Mouse (Mus musculus) G1E (cell line): ENCODE results near the gene Dbr1. TPM values are rescaled to one million over a fixed set of nuclear protein-coding genes. Genes with fewer than 3 reads are reported as not detected.

Experiments used
- ATAC-seq: 2 replicates; pipeline ENCODE4 v1.8.0; 2016; ENCODE audit warnings: mild to moderate bottlenecking; ENCODE audit not compliant: insufficient number of reproducible peaks, poor library complexity, low FRiP score, severe bottlenecking; ENCODE audit errors: extremely low read depth
- DNase-seq: peaks from one replicate; pipeline ENCODE4 v3.0.0; 2012; ENCODE audit warnings: low spot score
- H3K27me3 ChIP-seq: 2 replicates; pipeline ENCODE4 v1.6.1; 2012; ENCODE audit warnings: mild to moderate bottlenecking, low read length, inconsistent platforms; ENCODE audit not compliant: insufficient read depth
- H3K36me3 ChIP-seq: replicated peaks from 2 replicates; pipeline ENCODE3; 2012; ENCODE audit warnings: mild to moderate bottlenecking, inconsistent platforms
- H3K4me1 ChIP-seq: 2 replicates; pipeline ENCODE4 v1.6.1; 2012; ENCODE audit warnings: low read depth, low read length, inconsistent platforms, mixed read lengths; ENCODE audit not compliant: insufficient read depth
- H3K4me3 ChIP-seq: 2 replicates; pipeline ENCODE4 v1.5.1; 2012; ENCODE audit warnings: low read depth, mild to moderate bottlenecking, inconsistent platforms, low read length, moderate library complexity, mixed read lengths
- H3K9me3 ChIP-seq: replicated peaks from 2 replicates; pipeline ENCODE4 v1.6.1; 2012; ENCODE audit warnings: inconsistent platforms
- CTCF ChIP-seq: IDR thresholded peaks from 2 replicates; pipeline ENCODE4 v1.5.1; 2012; ENCODE audit warnings: low read depth, low read length, inconsistent platforms, mixed read lengths
- GATA1 ChIP-seq: IDR thresholded peaks from 2 replicates; pipeline ENCODE4 v1.6.1; 2012; ENCODE audit warnings: borderline replicate concordance, low read length, inconsistent platforms, mixed read lengths
- GATA2 ChIP-seq: IDR thresholded peaks from 2 replicates; pipeline ENCODE4 v1.6.1; 2012; ENCODE audit warnings: low read depth, low read length, inconsistent platforms, borderline replicate concordance
- POLR2AphosphoS5 ChIP-seq: IDR thresholded peaks from 2 replicates; pipeline ENCODE4 v1.6.1; 2012; ENCODE audit warnings: low read depth, low read length, inconsistent platforms; ENCODE audit not compliant: insufficient replicate concordance
- TAL1 ChIP-seq: conservative IDR thresholded peaks from 2 replicates; pipeline ENCODE4 v1.6.1; 2012; ENCODE audit warnings: low read depth, low read length, inconsistent platforms, mixed read lengths
- polyA plus RNA-seq: library from polyadenylated mRNA; stranded (reverse); fragments of >175 nt; gene quantifications from 2 replicates; pipeline ENCODE4 v1.2.3, GENCODE M21; 2012
- total RNA-seq, 2 experiments: library from RNA; stranded (forward) in 1 of 2; stranded (reverse) in 1 of 2; fragments of 200-1000 nt in 1 of 2; fragments of >200 nt in 1 of 2; fragmentation: Nextera tagmentation in 1 of 2; gene quantifications; 2 replicates each; pipeline ENCODE4 v1.2.3; 2014 to 2017

The Dbr1 gene
- total and polyA plus RNA-seq, 3 experiments, result 17.3 to 49.0 (median 46.2) TPM

GRCm38 (mm10) chr9:99555253-99555652, 20.3 kb upstream of the Dbr1 start:
- no peaks in the 10 kb centered on the region for H3K27me3 ChIP-seq
- peaks cover 13% of the 10 kb centered on the region for H3K36me3 ChIP-seq
- no peak for TF ChIP-seq GATA2
- no peak for TF ChIP-seq CTCF
- no peak for TF ChIP-seq POLR2AphosphoS5
- no peak for TF ChIP-seq TAL1
- TF ChIP-seq GATA1, result no peak
- H3K4me1 ChIP-seq, result peaks cover 32% of the 10 kb centered on the region
- H3K9me3 ChIP-seq, result no peaks in the 10 kb centered on the region
- DNase-seq (no peak), ATAC-seq (no peak)
- no peak overlapping the region for H3K4me3 ChIP-seq

GRCm38 (mm10) chr9:99557580-99558300, 17.9 kb upstream of the Dbr1 start:
- H3K27me3 ChIP-seq, result no peaks in the 10 kb centered on the region
- H3K4me1 ChIP-seq, result peaks cover 31% of the 10 kb centered on the region
- DNase-seq, result no peak
- no peak for ATAC-seq
- H3K36me3 ChIP-seq, result peaks cover 5% of the 10 kb centered on the region
- no peaks in the 10 kb centered on the region for H3K9me3 ChIP-seq
- TF ChIP-seq TAL1 (no peak), GATA2 (no peak), CTCF (no peak), GATA1 (no peak), POLR2AphosphoS5 (no peak)
- no peak overlapping the region for H3K4me3 ChIP-seq

DNA sequence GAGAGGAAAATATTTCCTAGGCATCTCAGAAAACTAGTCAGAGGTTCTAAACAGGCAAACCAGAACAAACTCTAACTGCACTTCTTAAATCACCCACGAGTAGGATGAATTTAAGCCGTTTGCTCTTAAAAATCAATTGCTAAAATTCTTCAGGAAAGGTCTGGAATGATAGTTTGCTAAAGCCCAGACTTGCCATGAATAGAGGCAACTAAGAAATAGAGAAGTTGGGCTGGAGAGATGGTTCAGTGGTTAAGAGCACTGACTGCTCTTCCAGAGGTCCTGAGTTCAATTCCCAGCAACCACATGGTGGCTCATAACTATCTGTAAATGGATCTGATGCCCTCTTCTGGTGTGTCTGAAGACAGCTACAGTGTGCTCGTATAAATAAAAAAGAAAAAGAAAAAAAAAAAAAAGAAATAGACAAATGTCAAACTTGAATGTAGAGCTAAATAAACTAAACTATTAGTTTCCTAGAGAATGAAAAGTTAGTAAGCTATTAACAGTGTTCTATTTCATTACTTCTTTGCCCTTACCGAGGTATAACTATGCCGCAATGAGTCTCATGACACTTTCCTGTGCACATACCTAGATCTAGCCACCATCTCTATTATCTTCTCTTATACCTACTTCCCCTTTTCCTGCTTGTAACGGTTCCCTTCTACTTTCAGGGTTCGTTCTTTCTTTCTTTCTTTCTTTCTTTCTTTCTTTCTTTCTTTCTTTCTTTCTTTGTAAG, 16.6 kb upstream of the Dbr1 start:
- Histone ChIP-seq H3K27me3 (no peaks in the 10 kb centered on the region), H3K4me1 (peaks cover 37% of the 10 kb centered on the region), H3K4me3 (peak overlapping the region; percentile 17; the same call in 1 of the 2 replicates), H3K36me3 (peaks cover 5% of the 10 kb centered on the region), H3K9me3 (no peaks in the 10 kb centered on the region)
- DNase-seq, result no peak
- ATAC-seq, result peak; percentile 79
- TF ChIP-seq CTCF, result no peak
- TF ChIP-seq GATA1, result no peak
- TF ChIP-seq TAL1, result no peak
- TF ChIP-seq POLR2AphosphoS5, result no peak
- no peak for TF ChIP-seq GATA2

DNA sequence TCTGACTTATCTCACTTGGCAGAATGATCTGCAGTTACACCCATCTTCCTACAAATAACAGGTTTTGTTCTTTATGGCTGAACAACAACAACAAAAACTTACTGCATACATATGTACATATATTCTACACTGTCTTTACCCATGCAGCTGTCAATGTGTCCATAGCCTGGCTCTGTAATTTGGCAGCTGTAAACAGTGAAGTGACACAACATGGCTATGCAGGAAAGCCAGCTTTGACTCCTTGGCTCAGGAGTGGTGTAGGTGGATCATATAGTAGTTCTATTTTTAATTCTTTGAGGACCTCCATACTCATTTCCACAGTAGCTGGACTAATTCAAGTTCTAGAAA, 16.1 kb upstream of the Dbr1 start:
- Histone ChIP-seq H3K9me3 (no peaks in the 10 kb centered on the region), H3K4me1 (peaks cover 33% of the 10 kb centered on the region), H3K27me3 (no peaks in the 10 kb centered on the region), H3K36me3 (peaks cover 5% of the 10 kb centered on the region), H3K4me3 (peak overlapping the region; percentile 17; the same call in 1 of the 2 replicates)
- no peak for DNase-seq
- ATAC-seq, result peak; percentile 46; the same call in 1 of the 2 replicates
- TF ChIP-seq GATA1 (no peak), CTCF (no peak), POLR2AphosphoS5 (no peak), GATA2 (no peak), TAL1 (no peak)

DNA sequence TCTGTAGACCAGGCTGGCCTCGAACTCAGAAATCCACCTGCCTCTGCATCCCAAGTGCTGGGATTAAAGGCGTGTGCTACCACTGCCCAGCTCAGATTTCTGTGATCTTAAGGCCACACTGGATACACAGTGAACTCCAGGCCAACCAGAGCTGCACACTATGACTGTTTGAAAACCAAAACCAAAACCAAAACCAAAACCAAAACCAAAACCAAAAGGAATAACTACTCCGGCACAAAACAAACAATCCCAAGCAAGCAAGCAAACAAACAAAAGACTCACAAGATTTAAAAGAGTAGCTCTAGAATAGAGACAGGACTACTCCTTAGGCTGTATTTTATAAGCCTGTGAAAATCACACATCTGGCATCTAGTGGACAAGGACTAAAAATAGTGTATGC, 15.2 kb upstream of the Dbr1 start:
- Histone ChIP-seq H3K4me3 (no peak overlapping the region; the same call in 1 of the 2 replicates), H3K36me3 (peaks cover 5% of the 10 kb centered on the region), H3K9me3 (no peaks in the 10 kb centered on the region), H3K27me3 (no peaks in the 10 kb centered on the region), H3K4me1 (peaks cover 30% of the 10 kb centered on the region)
- no peak for ATAC-seq
- TF ChIP-seq CTCF, result no peak
- no peak for TF ChIP-seq TAL1
- no peak for TF ChIP-seq GATA1
- no peak for TF ChIP-seq POLR2AphosphoS5
- no peak for TF ChIP-seq GATA2
- DNase-seq, result no peak

DNA sequence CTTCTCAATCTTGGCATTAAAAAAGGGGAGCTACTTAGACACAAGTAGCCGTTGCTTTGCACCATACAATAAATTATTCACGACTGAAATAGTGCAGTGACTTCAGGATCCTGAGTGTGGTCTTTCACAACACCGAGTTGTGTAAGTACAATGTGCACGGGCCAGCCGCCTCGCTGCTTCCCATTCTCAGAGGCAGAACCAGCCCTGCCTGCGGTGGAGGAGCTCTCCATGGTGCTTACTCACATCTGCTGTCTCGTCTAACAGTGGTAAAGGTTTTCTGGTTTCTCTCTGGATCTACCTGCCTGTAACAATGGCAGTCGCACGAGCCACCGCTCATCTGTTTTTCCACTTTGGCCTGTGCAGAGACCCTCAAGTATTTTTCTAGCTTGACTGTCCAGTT, 11.9 kb upstream of the Dbr1 start:
- DNase-seq (peak; percentile 43), ATAC-seq (peak; percentile 57)
- Histone ChIP-seq H3K9me3 (no peaks in the 10 kb centered on the region), H3K27me3 (no peaks in the 10 kb centered on the region), H3K36me3 (peaks cover 5% of the 10 kb centered on the region), H3K4me3 (no peak overlapping the region), H3K4me1 (peaks cover 28% of the 10 kb centered on the region)
- no peak for TF ChIP-seq GATA1
- TF ChIP-seq POLR2AphosphoS5, result no peak
- TF ChIP-seq TAL1, result no peak
- no peak for TF ChIP-seq CTCF
- no peak for TF ChIP-seq GATA2
